In the genomic region with DNA sequence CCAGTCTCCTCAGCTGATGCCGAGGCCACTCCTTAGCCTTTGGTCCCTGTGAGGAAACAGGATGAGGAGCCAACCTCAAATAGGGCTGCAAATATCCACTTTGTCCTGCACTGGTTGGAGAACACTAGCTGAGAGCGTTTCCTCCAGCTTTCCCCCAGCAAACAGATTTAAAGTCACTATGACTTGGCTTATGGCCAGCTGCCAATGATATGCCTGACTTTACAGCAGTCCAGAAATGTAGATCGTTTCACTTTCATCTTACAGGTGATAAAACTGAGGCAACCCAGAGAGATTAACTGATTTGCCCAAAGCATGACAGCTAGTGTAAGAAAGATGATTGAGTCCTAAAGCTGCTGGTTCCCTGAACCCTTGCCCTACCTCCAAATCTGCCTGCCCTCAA, we compare ENCODE assay signal across 30 mouse cellular contexts. TPM values are rescaled to one million over a fixed set of nuclear protein-coding genes. Genes with fewer than 3 reads are reported as not detected.
DNase-seq lines count a peak whose midpoint lies in the region; ATAC-seq and TF ChIP-seq lines count a peak whose summit lies in the region.
"Had no signal": no experiment of that assay in that cellular context is flagged by ENCODE, and none has a peak within 500 bp of the region (broad histone marks: within the 10 kb centered on the region; RNA-seq: fewer than 3 reads in every experiment).

No protein-coding gene starts in this region.

- no peak overlapping the region for H3K27ac ChIP-seq in kidney, embryonic 16.5 days (ENCODE audit: low read length)
- H3K27ac ChIP-seq in brown adipose tissue, adult 24 weeks (replicated peaks; ENCODE audit: low read depth, low read length), result peak overlapping the region; percentile 60
- H3K27ac ChIP-seq in intestine, embryonic 15.5 days, result no peak overlapping the region
- H3K27ac ChIP-seq in small intestine, adult 2 months (ENCODE audit: insufficient read depth, low read depth, low read length), result peak overlapping the region; percentile 49
- H3K27ac ChIP-seq: embryonic facial prominence, embryonic 10.5 days; embryonic facial prominence, embryonic 13.5 days; forebrain, embryonic 12.5 days; forebrain, embryonic 15.5 days; hindbrain, embryonic 10.5 days; hindbrain, embryonic 13.5 days had no signal

- H3K4me3 ChIP-seq in kidney, embryonic 16.5 days (ENCODE audit: low read length), result no peak overlapping the region
- no peak overlapping the region for H3K4me3 ChIP-seq in brown adipose tissue, adult 24 weeks (ENCODE audit: insufficient read depth, low read depth, low read length)
- H3K4me3 ChIP-seq in intestine, embryonic 15.5 days (replicated peaks), result no peak overlapping the region
- no peak overlapping the region for H3K4me3 ChIP-seq in small intestine, adult 2 months (ENCODE audit: low read depth, low read length)
- H3K4me3 ChIP-seq: embryonic facial prominence, embryonic 10.5 days; embryonic facial prominence, embryonic 13.5 days; erythroblast, embryonic 14.5 days; forebrain, embryonic 12.5 days; forebrain, embryonic 15.5 days; hindbrain, embryonic 10.5 days; hindbrain, embryonic 13.5 days had no signal

- H3K4me1 ChIP-seq in kidney, embryonic 16.5 days (ENCODE audit: insufficient read depth, low read length), result no peaks in the 10 kb centered on the region
- H3K4me1 ChIP-seq in brown adipose tissue, adult 24 weeks (ENCODE audit: control insufficient read depth, insufficient read depth, insufficient read length, low read length), result peaks cover 5% of the 10 kb centered on the region
- H3K4me1 ChIP-seq in intestine, embryonic 15.5 days (replicated peaks), result no peaks in the 10 kb centered on the region
- H3K4me1 ChIP-seq in small intestine, adult 2 months (ENCODE audit: control insufficient read depth, insufficient read depth, insufficient read length, low read length), result peaks cover 8% of the 10 kb centered on the region; the same call in 1 of the 2 replicates
- H3K4me1 ChIP-seq: embryonic facial prominence, embryonic 10.5 days; embryonic facial prominence, embryonic 13.5 days; forebrain, embryonic 12.5 days; forebrain, embryonic 15.5 days; hindbrain, embryonic 10.5 days; hindbrain, embryonic 13.5 days had no signal

- no peak for TF ChIP-seq CTCF in small intestine, adult 2 months (IDR thresholded peaks at IDR 0.05; ENCODE audit: extremely low read depth, insufficient read length, insufficient replicate concordance, low read depth, low read length)

- H3K4me2 ChIP-seq in kidney, embryonic 16.5 days (replicated peaks; ENCODE audit: low read depth, low read length), result no peak overlapping the region
- H3K4me2 ChIP-seq in intestine, embryonic 15.5 days (replicated peaks), result no peak overlapping the region
- H3K4me2 ChIP-seq: embryonic facial prominence, embryonic 13.5 days; forebrain, embryonic 12.5 days; forebrain, embryonic 15.5 days; heart, embryonic 11.5 days; hindbrain, embryonic 13.5 days had no signal

- no peaks in the 10 kb centered on the region for H3K9me3 ChIP-seq in kidney, embryonic 16.5 days (ENCODE audit: low read length)
- no peaks in the 10 kb centered on the region for H3K9me3 ChIP-seq in intestine, embryonic 15.5 days
- H3K9me3 ChIP-seq: embryonic facial prominence, embryonic 10.5 days; embryonic facial prominence, embryonic 13.5 days; forebrain, embryonic 12.5 days; forebrain, embryonic 15.5 days; hindbrain, embryonic 10.5 days; hindbrain, embryonic 13.5 days had no signal

- H3K27me3 ChIP-seq in kidney, embryonic 16.5 days (ENCODE audit: insufficient read depth, low read length), result peaks cover 12% of the 10 kb centered on the region; the same call in 1 of the 2 replicates
- peaks cover 4% of the 10 kb centered on the region for H3K27me3 ChIP-seq in intestine, embryonic 15.5 days (replicated peaks)
- no peaks in the 10 kb centered on the region for H3K27me3 ChIP-seq in small intestine, adult 2 months (ENCODE audit: control insufficient read depth, insufficient read depth, low read length)
- H3K27me3 ChIP-seq: embryonic facial prominence, embryonic 13.5 days; forebrain, embryonic 12.5 days; forebrain, embryonic 15.5 days; hindbrain, embryonic 13.5 days had no signal

- no peak for ATAC-seq in kidney, embryonic 16.5 days (ENCODE audit: low FRiP score, low TSS enrichment)
- 0 out of 2 replicates have a peak, but pooled peaks have one; percentile 39 for ATAC-seq in intestine, embryonic 15.5 days
- ATAC-seq: activated CD4-positive, CD25-positive, alpha-beta regulatory T cell, adult 4 months; forebrain, embryonic 15.5 days had no signal

- H3K9ac ChIP-seq in kidney, embryonic 16.5 days (replicated peaks; ENCODE audit: low read length), result no peak overlapping the region
- no peak overlapping the region for H3K9ac ChIP-seq in intestine, embryonic 15.5 days
- H3K9ac ChIP-seq: embryonic facial prominence, embryonic 13.5 days; forebrain, embryonic 12.5 days; forebrain, embryonic 15.5 days; hindbrain, embryonic 13.5 days had no signal

- H3K36me3 ChIP-seq in kidney, embryonic 16.5 days (ENCODE audit: insufficient read depth, low read length), result no peaks in the 10 kb centered on the region
- no peaks in the 10 kb centered on the region for H3K36me3 ChIP-seq in intestine, embryonic 15.5 days
- no peaks in the 10 kb centered on the region for H3K36me3 ChIP-seq in small intestine, adult 2 months (ENCODE audit: control insufficient read depth, insufficient read depth, low read length)
- H3K36me3 ChIP-seq: embryonic facial prominence, embryonic 10.5 days; embryonic facial prominence, embryonic 13.5 days; forebrain, embryonic 12.5 days; forebrain, embryonic 15.5 days; hindbrain, embryonic 10.5 days; hindbrain, embryonic 13.5 days had no signal

- TF ChIP-seq POLR2A in small intestine, adult 2 months (IDR thresholded peaks at IDR 0.05; ENCODE audit: low read depth, low read length), result no peak

- 67% methylated on average over 3 of the region's 3 CpGs for WGBS in kidney, embryonic 16.5 days
- 60% methylated on average over 3 of the region's 3 CpGs for WGBS in intestine, embryonic 15.5 days
- 25% methylated on average over 3 of the region's 3 CpGs for WGBS in small intestine, adult 2 months

- DNase-seq in kidney, postnatal 10 days, result peak; percentile 18
- no peak for DNase-seq in adrenal gland, postnatal 25 days
- DNase-seq: adrenal gland, adult 8-10 months; adrenal gland, postnatal 36 days; cerebellum, adult 11 months; cerebellum, adult 8-10 months; cerebellum, postnatal 10 days; cerebellum, postnatal 36 days; embryo, embryonic 11 days; gastrocnemius, postnatal 10 days; gastrocnemius, postnatal 36 days; heart, postnatal 36 days; kidney, adult 11 months had no signal

RNA-seq across cellular contexts. Expression of gene Zfp185, which starts 8.4 kb away (rescaled TPM):
- polyA plus RNA-seq in kidney, embryonic 16.5 days (2015; fragmentation: Nextera tagmentation; extraction: Ambion mirVana), result 7.5 and 7.6 TPM in 2 replicates
- polyA plus RNA-seq in brown adipose tissue, adult 24 weeks (2012; ENCODE audit: insufficient read depth, insufficient read length, missing spikeins), result 6.0 and 7.1 TPM in 2 replicates
- polyA plus RNA-seq in intestine, embryonic 15.5 days (2015; fragmentation: Nextera tagmentation; extraction: Ambion mirVana), result 6.8 and 6.9 TPM in 2 replicates
- 0.03 and 0.18 TPM in 2 replicates for polyA plus RNA-seq in small intestine, adult 2 months (2012; rRNA removed)
- total RNA-seq in adrenal gland, postnatal 25 days (2021), result 1.6 and 1.8 TPM in 2 replicates
- total RNA-seq: granulocyte monocyte progenitor cell, adult 5-6 weeks had no signal
- polyA plus RNA-seq: activated CD4-positive, CD25-positive, alpha-beta regulatory T cell, adult 4 months had no signal

RNA-seq across cellular contexts. Expression of gene Pnma5, which starts 41.4 kb away (rescaled TPM):
- polyA plus RNA-seq in kidney, embryonic 16.5 days (2015; fragmentation: Nextera tagmentation; extraction: Ambion mirVana), result 0.14 TPM in 1 of 2 replicates, not detected in the other
- not detected in 2 replicates for polyA plus RNA-seq in brown adipose tissue, adult 24 weeks (2012; ENCODE audit: insufficient read depth, insufficient read length, missing spikeins)
- 0.09 TPM in 1 of 2 replicates, not detected in the other for polyA plus RNA-seq in intestine, embryonic 15.5 days (2015; fragmentation: Nextera tagmentation; extraction: Ambion mirVana)
- not detected in 2 replicates for polyA plus RNA-seq in small intestine, adult 2 months (2012; rRNA removed)
- 0.38 and 0.43 TPM in 2 replicates for total RNA-seq in adrenal gland, postnatal 25 days (2021)
- total RNA-seq: gastrocnemius, postnatal 10 days; granulocyte monocyte progenitor cell, adult 5-6 weeks; heart, adult 8-10 months; heart, postnatal 36 days had no signal
- polyA plus RNA-seq: activated CD4-positive, CD25-positive, alpha-beta regulatory T cell, adult 4 months; embryonic facial prominence, embryonic 10.5 days; erythroblast, embryonic 14.5 days; forebrain, embryonic 12.5 days; forebrain, embryonic 15.5 days; heart, embryonic 11.5 days; heart, embryonic 14.5 days; heart, postnatal 0 days; hindbrain, embryonic 13.5 days had no signal

Comparison
In these comparisons a context has a peak if more than half of its experiments do, and no peak if none do; other contexts are left out.
1. H3K27ac ChIP-seq: peak in brown adipose tissue, adult 24 weeks (single experiment) and small intestine, adult 2 months (single experiment); none in kidney, embryonic 16.5 days (single experiment) and intestine, embryonic 15.5 days (single experiment).